Mouse (Mus musculus) ES-Bruce4 (cell line): ENCODE measurements around the gene Ano1.

Experiments
- CTCF ChIP-seq: IDR thresholded peaks from one replicate; pipeline ENCODE4 v1.8.1; 2011; ENCODE audit warnings: low read depth, low read length
- POLR2A ChIP-seq: IDR thresholded peaks from one replicate; pipeline ENCODE4 v1.8.1; 2011; ENCODE audit warnings: low read length; ENCODE audit not compliant: insufficient read depth

GRCm38 (mm10) chr7:144782402-144782801, 30.6 kb upstream of the Ano1 start:
- TF ChIP-seq CTCF (no peak), POLR2A (no peak)
